Mouse (Mus musculus) bone marrow, adult 2 months (tissue): Measurements from ENCODE around the gene Pomgnt1.

Experiments
- CTCF ChIP-seq: fragments of 200-500 bp; IDR thresholded peaks from 2 replicates; pipeline ENCODE4 v1.5.1; 2011; ENCODE audit warnings: low read length, control low read depth; ENCODE audit not compliant: control insufficient read depth, insufficient read depth
- POLR2A ChIP-seq: fragments of 200-500 bp; IDR thresholded peaks from 2 replicates; pipeline ENCODE4 v1.6.1; 2011; ENCODE audit warnings: low read depth, mild to moderate bottlenecking, control low read depth, low read length, borderline replicate concordance; ENCODE audit not compliant: control insufficient read depth

DNA sequence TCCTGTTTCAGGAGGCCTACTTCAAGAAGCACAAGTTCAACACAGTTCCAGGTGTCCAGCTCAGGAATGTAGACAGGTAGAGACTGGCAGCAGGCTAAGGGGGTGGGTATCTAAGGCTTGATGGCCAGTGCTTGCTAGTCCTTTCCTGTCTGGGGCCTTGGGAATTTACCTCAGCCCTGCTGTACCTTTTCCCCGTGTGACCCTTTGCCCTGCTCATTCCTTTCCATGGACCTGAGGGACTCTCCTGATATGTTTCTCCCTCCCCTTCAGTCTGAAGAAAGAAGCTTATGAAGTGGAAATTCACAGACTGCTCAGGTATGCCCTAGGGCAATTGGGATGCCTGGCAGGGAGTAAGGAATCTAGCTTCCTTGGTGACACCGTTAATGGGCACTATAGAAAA, 34.2 kb downstream of the Pomgnt1 start:
- TF ChIP-seq POLR2A (no peak), CTCF (no peak)
